1 mouse cellular context compared by ENCODE assay signal in the genomic region with DNA sequence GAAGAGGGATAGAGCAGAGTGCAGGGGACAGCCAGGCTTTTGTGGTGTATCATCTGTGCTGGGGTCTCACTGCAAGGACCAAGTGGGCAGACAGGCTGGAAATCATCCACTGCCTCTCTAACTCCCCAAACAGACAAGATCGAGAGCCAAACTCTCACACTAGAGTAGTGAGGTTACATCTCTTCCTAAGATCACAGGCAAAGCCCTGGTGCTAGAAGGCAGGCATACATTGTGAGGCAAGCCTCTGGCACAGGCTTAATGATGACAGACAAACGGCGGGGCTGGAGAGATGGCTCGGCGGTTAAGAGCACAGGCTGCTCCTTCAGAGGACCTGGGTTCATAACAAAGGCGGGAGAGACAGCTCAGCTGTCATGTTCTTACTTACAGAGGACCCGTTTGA.
TF ChIP-seq lines count a peak whose summit lies in the region.

No protein-coding gene starts in this region.

TF ChIP-seq in MEL, 35 proteins besides CTCF, POLR2A, EP300 and RAD21:
- TF ChIP-seq TAL1 (IDR thresholded peaks at IDR 0.05; ENCODE audit: low read length) (no peak), CHD2 (IDR thresholded peaks at IDR 0.05; ENCODE audit: low read length) (no peak), KAT2A (conservative IDR thresholded peaks at IDR 0.05; ENCODE audit: low read depth, low read length) (no peak), RCOR1 (IDR thresholded peaks at IDR 0.05; ENCODE audit: low read depth, low read length) (no peak), ZKSCAN1 (IDR thresholded peaks at IDR 0.05; ENCODE audit: low read depth, low read length) (no peak), GABPA (IDR thresholded peaks at IDR 0.05; ENCODE audit: low read depth, low read length) (no peak), POLR2AphosphoS5 (IDR thresholded peaks at IDR 0.05; ENCODE audit: borderline replicate concordance, low read depth, low read length) (no peak; the same call in 1 of the 2 replicates), CHD1 (IDR thresholded peaks at IDR 0.05; ENCODE audit: low read depth, low read length) (no peak), MAZ (IDR thresholded peaks at IDR 0.05; ENCODE audit: low read depth, low read length) (no peak), BHLHE40 (IDR thresholded peaks at IDR 0.05; ENCODE audit: borderline replicate concordance, low read depth, low read length) (no peak), ZC3H11A (IDR thresholded peaks at IDR 0.05; ENCODE audit: low read depth, low read length) (no peak), ZNF384 (IDR thresholded peaks at IDR 0.05; ENCODE audit: low read depth, low read length) (no peak), TBP (IDR thresholded peaks at IDR 0.05; ENCODE audit: low read depth, low read length) (no peak), USF1 (IDR thresholded peaks at IDR 0.05; ENCODE audit: low read depth, low read length) (no peak)
